Mouse (Mus musculus) c-Kit-negative CD71-positive TER-119-positive erythroid progenitor cells, embryonic 14.5 days (primary cell): ENCODE data around the gene Mcam.
A peak's percentile ranks its signal among the peaks of the same experiment; 100 is the strongest.
"Not testable (repeated sequence)": the region's sequence is repeated elsewhere in the genome, so short reads cannot be mapped to it uniquely, and the experiment has no call there.

Experiments used
- DNase-seq: peaks from one replicate; pipeline ENCODE4 v3.0.0-alpha.2; 2013; ENCODE audit warnings: low read depth, low spot score

Mcam gene

DNA sequence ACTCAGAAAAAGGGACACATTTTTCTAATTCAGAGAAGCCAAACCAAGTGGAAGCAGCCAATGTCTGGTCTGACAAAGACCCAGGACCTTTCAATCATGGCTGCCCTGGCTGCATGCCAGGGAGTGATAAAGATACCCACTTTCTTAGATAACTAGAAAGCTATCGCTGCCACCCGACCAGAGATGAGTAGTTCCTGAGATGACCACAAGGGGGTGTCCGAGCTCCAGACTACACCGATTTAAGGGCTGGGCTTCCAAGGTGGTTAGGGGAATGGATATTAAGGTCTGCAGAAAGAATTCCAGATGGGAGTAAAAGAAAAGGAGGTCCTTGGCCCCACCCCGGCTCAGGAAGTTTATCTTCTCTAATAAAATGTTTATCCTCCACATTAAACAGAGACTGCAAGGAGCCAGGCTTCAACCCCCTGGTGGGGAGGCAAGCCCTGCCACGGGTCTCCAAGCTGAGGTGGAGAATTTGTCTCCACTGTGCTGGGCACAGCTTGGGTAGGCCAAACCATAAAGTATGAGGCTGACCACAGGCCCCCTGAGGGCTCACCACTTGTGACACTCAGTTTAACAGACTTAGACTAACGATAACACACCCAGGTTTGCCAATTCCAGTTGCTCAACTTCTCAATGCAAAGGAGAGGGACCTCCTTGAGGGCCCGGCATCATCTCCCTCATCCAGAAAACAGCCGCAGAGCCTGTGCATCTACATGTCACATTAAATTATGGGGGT lies 24.7 kb upstream of the Mcam start:
- DNase-seq: peak; percentile 71

DNA sequence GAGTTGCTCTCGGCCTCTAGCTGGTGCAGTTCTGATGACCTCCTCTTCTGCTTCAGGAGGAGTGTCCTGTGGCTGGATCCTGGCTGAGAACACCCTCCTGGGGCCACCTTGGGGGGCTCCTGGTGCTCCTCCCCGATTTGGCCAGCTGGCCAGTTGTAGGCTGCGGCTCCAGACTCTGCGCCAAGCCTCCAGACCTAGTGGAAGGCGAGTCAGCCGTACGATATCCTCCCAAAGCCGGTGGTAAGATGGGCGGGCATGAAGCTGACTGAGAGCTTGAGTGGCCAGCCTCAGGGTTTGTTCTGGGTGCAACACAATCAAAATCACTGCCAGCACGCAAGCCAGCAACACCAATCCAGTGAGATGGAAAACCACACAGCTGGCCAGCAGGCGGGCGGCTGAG lies 22.4 kb upstream of the Mcam start:
- not testable (repeated sequence) for DNase-seq

DNA sequence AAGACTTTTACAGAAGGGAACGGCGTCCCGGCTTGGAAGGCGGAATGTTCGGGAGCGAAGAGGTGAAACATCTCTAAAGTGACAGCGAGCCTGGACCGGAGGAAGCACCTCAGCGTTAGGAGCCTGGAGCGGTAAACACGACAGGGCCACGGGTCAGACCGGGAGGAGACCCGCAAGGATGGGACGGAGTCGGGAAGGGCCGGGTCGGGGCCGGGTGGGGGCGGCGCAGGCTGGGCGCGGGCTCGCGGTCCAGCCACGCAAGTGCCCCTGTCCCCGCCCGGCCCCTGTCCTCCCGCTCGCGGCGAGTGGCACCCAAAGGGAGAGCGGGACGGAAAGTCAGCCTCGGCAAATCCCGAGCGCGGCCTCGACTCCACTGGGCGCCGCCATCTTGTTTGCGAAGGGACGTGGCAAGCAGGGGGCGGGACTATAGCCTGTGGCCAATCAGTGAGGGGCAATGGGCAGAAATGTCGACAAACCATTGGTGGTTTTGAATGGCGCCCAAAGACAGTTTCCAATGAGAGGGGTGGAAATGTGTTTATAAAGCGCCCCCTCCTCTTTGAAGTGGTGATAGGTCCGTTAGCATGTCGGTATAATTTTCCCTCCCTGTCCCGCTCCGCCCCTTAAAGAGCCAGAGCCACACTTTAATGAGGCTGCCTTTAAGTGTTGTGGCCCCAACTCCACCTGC lies 21.0 kb upstream of the Mcam start, which contains the start of the genes Gm49380 and Rnf26:
TSS of gene Gm49380 (minus strand) at position 396 of the 685 bp plus-strand sequence.
TSS of gene Rnf26 (minus strand) at position 413 of the 685 bp plus-strand sequence.
- DNase-seq: peak; percentile 98

DNA sequence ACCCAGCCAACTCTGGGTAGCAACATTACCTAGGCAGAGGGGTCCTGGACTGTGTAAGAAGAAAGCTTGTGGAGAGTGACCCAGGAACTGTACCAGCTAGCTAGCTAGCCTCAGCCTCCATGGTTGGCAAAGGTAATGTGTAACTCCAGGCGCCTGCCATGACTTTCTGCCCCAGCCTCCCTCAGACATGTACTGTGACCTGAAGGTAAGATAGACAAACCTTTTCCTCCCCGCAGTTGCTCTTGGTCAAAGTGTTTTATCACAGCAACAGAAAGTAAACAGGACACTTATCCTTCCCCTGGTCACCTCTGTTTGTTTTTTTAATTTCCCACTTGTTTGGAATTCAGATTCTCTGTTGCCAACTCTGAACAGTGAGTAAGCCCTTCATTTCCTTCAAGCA lies 19.8 kb upstream of the Mcam start:
- DNase-seq: no peak

DNA sequence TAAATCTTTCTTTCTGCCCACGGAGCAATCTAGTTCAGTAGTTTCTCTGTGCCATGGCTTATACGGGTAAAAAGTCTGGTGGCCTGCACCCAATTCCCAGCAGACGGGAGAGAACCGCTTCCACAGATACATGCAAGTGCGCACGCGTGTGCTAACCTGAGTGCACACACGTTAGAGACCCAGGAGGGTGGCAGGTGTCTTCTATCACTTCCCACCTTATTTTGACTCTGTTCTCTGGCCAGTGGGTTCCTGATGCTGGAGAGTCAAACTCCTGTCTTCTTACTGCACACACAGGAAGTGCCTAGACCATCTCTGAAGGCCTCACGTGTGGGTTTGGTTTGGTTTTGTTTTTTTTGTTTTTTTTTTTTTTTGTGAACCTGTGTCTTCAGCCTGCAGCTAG lies 18.7 kb upstream of the Mcam start:
- DNase-seq: no peak

DNA sequence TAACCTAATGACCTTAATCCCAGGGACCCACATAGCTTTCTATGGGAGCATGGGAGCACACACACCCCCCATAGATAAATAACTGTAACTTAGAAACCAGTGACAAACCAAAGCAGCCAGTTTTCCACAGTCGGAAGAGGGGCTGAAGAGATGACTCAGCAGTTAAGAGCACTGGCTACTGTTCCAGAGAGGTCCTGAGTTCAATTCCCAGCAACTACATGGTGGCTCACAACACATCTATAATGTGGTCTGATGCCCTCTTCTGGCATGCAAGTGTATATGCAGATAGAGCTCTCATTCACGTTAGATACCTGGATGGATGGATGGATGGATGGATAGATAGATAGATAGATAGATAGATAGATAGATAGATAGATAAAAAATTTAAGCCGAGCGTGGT lies 18.1 kb upstream of the Mcam start:
- DNase-seq: no peak

DNA sequence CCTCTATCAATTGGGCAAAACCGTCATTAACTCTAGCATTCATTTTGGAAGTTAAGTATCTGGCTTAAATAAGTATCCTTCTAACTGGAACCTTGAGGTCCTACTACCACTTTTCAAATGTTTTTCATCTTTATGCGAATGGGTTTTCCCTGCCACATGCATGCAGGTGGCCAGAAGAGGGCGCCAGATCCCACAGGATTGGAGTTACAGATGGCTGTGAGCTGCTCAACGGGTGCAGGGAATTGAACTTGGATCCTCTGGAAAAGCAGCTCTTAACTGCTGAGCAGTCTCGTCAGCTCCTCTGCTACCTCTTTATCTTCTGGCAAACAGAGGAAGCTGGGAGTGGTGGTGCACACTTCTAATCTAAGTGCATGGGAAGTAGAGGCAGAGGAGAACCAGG lies 15.3 kb upstream of the Mcam start:
- DNase-seq: no peak

DNA sequence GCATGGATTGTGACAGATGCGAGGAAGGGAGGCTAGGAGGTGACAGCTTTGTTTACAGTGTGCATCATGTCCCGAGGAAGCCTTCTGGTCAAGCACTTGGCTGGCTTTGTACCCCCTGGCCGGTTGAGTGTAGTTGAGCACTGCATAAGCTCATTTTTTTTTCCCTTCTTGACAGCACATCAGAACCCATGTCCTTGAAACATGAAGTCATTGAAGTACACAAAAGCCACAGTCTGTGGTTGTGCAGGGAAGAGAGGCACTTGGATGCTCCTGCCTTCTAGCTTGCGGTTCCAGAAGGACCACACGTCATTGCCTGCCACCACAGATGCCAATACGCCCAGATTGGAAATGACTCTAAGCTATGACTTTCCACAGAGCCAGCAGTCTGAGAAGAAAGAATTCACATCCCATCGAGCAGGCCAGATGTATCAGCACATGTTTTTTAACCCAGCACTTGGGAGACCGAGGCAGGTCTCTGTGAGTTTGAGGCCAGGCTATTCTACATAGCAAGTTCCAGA lies 14.3 kb upstream of the Mcam start:
- DNase-seq: no peak

DNA sequence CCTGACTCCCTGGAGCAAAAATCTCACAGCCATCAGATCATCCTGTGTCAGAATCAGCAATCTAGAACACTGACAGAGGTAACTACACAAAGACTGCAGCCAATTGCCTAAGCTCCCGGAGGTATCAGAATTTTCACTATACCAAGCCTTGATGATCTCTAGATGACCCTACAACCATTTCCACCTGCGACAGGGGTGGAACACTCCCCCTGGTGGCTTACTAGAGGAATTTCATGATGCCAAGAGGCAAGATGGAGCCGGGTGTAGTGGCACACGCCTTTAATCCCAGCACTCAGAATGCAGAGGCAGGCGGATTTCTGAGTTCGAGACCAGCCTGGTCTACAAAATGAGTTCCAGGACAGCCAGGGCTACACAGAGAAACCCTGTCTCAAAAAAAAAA lies 10.0 kb upstream of the Mcam start:
- DNase-seq: no peak

DNA sequence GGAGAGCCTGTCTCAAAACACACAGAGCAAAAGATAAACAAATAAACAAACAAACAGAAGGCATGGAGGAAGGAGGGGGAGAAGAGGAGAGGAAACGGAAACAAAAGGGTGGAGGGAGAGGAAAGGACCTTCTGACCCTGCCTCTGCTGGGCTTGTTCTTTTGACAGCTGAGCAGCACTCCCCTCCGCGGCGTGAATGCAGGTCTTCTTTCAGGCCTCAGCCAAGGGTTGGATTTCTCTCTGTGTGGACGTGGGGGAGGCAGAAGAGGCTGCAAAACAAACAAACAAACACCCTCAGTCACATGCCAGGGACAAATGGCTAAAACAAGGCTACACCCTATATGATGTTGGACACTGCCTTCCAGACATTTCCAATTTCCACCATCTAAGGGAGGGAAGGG lies 9.2 kb upstream of the Mcam start:
- no peak for DNase-seq

DNA sequence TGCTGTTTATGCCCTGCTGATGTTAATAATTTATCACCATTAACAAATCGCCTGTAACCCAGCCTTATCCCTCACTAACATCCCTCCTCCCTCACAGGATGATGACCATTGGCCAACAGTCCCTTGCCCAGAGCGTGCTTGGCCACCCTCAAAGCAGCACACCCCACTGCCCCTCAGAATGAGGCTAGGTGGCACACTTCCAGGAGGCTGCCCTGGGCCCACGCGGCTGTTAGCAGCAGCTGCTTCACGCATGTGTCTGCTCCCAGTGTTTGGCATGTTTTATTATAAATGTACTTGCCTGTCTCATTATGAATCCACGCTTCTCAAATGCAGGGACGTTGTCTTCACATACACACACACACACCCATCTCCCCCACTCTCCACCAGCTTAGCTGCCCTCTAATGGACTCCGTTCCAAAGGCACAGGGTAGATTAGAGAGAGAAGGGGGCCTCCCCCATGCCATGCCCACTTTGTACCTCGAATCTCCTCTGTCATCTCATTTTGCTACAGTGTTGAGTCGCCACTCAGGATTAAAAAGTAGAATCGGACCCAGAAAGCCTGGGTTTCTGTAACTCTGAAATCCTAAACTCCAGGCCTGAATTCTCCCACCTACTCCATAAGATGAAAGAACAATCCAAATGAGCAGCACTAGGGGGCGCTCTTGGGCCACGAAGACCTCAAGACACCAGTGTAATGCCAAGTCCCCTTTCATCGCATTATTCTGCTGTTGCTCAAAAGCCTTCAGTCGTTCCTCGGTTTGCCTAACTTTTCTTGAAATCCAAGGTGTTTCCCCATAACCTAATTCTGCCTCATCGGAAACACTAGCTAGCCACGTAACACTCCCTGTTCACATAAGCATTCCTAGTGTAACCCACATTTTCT lies 8.5 kb upstream of the Mcam start:
- DNase-seq: peak; percentile 61

DNA sequence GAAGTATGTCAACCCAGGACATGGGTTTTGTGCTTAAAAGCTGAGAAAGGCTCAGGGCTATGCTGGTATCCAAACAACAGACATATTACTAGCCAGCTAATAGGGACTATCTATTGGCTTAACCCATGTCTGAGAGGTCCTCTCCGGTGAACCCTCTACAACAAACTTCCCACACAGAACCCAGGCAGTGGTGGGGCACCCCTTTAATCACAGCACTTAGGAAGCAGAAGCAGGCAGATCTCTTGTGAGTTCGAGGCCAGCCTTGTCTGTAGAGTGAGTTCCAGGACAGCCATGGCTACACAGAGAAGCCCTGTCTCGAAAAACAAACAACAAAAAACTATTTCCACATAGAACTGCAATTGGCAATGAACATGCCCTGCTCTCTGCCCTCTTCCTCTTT lies 7.5 kb upstream of the Mcam start:
- DNase-seq: no peak

DNA sequence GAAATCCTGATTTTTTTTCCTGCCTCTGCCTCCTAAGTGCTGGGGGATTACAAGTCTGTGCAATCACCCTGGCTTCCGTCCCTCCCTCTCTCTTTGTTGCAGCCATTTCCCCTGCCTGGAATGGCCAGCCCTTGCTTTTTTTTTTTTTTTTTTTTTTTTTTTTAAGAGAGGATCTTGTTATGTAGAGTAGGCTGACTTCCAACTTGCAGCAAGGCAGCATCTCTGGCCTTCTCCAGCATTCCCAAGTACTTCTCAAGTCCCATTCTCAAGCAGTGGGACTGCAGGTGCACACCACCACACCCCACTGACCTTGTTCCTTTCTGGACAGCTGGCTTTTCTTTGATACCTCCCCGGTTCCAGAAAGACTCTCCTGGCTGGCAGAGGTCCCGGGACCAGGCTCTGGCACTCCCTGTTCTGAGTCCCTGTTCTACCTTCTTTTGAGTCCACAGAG lies 6.9 kb upstream of the Mcam start:
- DNase-seq: no peak

DNA sequence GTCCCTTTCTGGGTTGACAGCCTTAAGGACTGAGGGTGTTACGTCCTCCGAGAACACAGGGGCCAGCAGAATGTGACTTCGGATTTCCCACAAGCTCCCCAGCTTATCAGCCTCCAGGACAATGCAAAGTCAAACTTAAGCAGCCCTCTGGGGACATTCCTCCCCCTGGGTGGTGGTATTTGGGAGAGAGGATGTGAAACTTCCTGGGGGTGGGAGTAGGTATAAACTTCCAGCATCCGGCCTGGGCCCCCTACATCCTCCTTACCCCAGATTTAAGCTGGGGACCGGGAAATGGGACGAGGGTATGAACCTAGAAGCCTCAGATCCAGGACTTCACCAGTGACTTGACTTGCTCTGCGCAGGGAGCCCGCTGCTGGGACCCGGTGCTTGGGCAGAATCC lies 4.6 kb upstream of the Mcam start:
- no peak for DNase-seq

DNA sequence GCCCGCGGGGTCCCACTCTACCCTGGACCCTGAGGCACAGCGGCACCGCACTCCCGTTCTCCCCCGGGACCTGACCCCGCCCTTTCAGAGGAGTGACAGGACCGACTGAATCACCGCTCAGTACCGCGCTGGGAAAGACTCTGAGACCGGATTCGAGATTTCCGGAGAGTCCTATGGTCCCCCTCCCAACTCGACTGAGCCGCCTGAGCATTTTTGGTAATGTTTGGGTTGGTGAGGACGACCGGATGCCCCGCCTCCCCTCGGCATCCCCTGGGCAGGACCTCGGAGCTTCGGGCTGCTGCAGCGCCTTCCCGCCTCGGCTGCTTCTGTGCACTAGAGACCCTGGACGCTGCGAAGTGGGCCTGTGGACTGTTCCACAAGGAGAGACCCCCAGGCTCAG lies 4.2 kb upstream of the Mcam start:
- DNase-seq: no peak

DNA sequence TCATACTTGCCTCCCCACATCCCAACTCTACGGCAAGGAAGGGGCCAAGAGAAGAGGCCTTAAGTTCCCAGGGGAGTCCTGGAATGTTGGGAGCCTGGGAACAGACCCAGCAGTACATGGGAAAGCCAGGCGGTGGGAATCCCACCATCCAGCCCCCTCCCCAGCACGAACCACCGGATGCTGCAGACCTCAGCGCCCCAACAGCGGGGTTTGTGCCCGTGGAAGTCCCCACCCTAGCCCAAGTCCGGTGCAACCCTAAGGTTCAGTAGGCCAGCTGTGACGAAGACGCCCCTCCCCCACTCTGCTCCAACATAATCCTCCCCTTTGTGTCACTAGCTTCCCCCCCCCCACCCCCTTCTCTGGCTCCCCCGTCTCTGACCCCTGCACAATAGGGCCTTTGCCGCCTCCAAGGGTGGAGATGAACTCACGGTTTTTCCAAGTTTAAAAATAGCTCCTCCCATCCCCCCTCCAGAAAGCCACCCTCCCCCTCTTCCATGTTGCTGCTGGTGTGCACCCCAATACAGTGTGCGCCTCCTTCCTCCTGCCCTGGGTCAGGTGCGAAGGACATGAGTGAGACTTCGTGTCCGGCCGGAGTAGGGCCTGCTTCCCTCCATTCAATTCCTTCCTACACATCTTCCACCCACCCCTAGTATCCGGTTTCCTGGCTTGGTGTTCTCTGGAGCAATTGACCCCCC lies 3.5 kb upstream of the Mcam start:
- no peak for DNase-seq

DNA sequence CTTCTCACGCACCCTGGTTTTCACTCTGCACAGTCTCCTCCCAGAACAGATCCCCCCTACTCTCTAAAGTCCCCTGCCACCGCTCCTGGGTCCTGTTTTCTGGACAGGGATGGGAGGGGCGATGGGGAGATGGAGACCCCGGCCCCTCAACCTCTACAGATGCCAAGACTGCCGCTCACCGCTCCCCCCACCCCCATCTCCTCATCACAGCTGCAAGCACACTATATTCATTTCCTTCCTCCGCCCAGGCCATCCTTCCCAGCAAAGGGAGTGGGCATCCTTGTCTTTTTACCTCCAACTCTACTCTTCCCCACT lies 3.0 kb upstream of the Mcam start:
- DNase-seq: no peak

DNA sequence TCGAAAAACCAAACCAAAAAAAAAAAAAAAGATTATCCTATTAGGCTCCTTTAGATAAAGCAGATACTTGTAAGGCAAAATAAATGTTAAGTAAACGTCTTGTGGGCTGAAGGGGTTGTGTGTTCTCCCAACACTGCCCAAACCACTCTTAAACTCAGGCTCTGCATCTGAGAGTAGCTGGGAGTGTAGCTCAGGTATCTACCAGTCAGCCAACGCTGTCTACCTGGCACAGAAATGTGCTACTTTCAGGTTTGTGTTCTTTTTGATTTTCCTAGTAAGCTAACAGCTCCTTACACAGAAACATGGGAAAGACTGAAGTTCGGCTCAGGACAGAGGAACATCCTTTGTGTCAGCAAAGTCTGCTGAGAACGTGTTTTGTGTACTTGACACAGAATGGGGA lies 2.1 kb upstream of the Mcam start:
- no peak for DNase-seq

DNA sequence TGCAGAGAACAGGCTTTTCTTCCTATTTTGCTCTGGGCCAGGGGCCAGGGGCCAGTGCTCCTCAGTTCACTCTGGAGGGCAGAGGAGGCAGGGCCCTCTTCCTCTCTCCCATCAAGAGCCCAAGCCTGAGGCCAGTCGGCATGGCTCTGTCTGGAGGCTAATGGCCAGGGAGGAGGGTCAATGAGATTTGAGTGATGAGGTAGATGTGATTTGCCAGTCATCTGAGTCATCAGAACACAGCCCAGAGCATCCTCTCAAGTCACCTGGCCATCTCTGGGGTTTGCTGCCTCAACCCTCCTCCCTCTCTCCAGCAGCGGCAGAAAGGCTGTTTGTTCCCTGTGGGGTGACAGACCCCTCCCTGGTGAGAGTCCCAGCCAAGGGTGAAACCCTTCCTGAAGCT lies 982 bp upstream of the Mcam start:
- no peak for DNase-seq

DNA sequence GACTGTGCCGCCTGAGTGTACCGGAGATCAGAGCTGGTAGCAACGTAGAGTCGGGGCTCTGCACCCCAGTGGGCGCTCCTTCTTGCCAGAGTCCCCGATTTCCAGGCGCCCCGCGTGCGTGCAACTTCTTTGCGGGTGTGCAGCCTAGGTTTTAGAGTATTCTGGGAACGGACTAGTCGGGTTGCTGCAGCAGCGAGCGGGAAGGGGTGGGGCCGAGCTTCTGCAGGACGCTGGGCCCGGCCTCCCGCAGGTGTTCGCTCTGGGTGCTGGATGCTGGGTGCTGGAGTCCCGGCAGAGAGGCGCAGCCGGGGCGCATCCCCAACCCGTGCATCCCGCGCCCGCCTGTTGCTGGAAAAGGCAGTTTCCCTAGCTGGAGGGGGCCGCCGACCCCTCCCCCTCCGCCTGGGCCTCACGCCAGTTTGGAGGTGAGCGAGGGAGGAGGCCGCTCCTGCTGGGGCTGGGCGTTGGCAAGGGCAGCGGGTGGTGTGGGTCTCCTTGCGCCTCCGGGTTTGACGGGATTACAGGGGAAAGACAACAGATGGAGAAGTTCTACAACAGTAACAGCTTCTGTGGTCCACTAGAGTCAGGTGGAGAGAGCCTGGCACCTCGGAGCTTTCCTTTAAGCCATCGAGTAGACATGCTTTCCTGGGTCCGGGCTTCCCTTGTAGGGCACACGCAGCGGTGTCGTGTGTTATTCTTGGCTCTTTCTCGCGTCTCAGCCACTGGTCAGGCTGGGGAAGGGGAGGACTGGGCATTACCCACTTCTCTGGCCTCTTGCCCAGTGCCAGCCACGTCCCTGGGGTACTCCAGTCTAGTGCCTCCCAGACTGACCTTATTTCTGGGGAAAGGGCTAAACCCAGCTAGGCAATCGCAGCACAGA lies 822 bp downstream of the Mcam start:
- DNase-seq: no peak
